Mouse (Mus musculus) liver, adult 2 months (tissue): ENCODE results near the gene Fam83d.

Source experiments
- CTCF ChIP-seq: fragments of 200-500 bp; IDR thresholded peaks from 2 replicates; pipeline ENCODE4 v1.5.1; 2011; ENCODE audit warnings: low read depth, low read length, control low read depth
- POLR2A ChIP-seq: fragments of 200-500 bp; IDR thresholded peaks from 2 replicates; pipeline ENCODE4 v1.6.1; 2011; ENCODE audit warnings: low read length, control low read depth; ENCODE audit not compliant: insufficient read depth; ENCODE audit errors: extremely low read depth

DNA sequence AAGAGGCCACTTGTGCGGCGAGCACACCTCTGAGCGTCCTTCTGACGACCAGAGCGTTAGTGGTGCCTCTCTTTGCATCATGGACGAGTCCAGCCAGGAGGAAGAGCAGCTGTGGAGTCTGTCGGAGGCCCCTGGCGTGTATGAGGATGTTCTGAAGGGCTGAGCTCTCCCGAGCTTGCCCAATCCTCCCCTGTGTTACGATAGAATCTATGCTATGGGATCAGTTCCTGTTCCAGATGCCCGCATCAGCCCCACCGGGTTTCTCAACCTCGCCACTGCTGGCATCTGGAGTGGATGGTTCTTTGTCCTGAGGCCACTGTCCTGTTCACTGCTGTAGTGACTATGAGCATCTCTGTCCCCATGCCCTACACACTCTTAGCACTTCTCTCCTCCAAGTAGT, 4.9 kb downstream of the Fam83d start:
- TF ChIP-seq CTCF (no peak), POLR2A (no peak)
